Mouse (Mus musculus) MEL (cell line): ENCODE data around the gene Ip6k3. TPM values are rescaled to one million over a fixed set of nuclear protein-coding genes. Genes with fewer than 3 reads are reported as not detected.

Experiments
- DNase-seq: peaks from one replicate; pipeline ENCODE4 v3.0.0; 2011; ENCODE audit warnings: low read depth, low spot score
- H3K27ac ChIP-seq: 2 replicates; pipeline ENCODE4 v1.5.1; 2012; ENCODE audit warnings: low read depth, mild to moderate bottlenecking, control low read depth, low read length, moderate library complexity; ENCODE audit not compliant: control insufficient read depth
- H3K27me3 ChIP-seq, 2 experiments: fragments of 150-350 bp in 1 of 2; sonication (generic) in 1 of 2; 2 replicates each; pipeline ENCODE4 v1.6.1; 2012; ENCODE audit warnings: low read length in 2 of 2, mild to moderate bottlenecking in 2 of 2, improper control_type of control experiment in 1 of 2, moderate library complexity in 1 of 2; ENCODE audit not compliant: insufficient read depth in 2 of 2, control insufficient read depth in 1 of 2
- H3K36me3 ChIP-seq, 2 experiments: 2 replicates each; pipeline ENCODE4 v1.6.1; 2012 to 2014; ENCODE audit warnings: low read length in 2 of 2, improper control_type of control experiment in 1 of 2, inconsistent platforms in 1 of 2, mild to moderate bottlenecking in 1 of 2; ENCODE audit not compliant: insufficient read depth in 2 of 2, control insufficient read depth in 1 of 2
- H3K4me1 ChIP-seq, 2 experiments: fragments of 150-350 bp in 1 of 2; sonication (generic) in 1 of 2; 2 replicates each; pipeline ENCODE4 v1.6.1; 2012; ENCODE audit warnings: low read length in 2 of 2, improper control_type of control experiment in 1 of 2, mild to moderate bottlenecking in 1 of 2; ENCODE audit not compliant: insufficient read depth in 2 of 2, control insufficient read depth in 1 of 2
- H3K4me3 ChIP-seq, 2 experiments: fragments of 150-350 bp in 1 of 2; sonication (generic) in 1 of 2; 2 replicates each; pipeline ENCODE4 v1.5.1; 2012; ENCODE audit warnings: low read depth in 2 of 2, low read length in 2 of 2, mild to moderate bottlenecking in 2 of 2, moderate library complexity in 2 of 2, control low read depth in 1 of 2, improper control_type of control experiment in 1 of 2; ENCODE audit not compliant: control insufficient read depth in 1 of 2, insufficient read depth in 1 of 2
- H3K79me2 ChIP-seq: 2 replicates; pipeline ENCODE4 v1.6.1; 2012; ENCODE audit warnings: mild to moderate bottlenecking, low read length, moderate library complexity; ENCODE audit not compliant: control insufficient read depth, poor library complexity, insufficient read depth
- H3K9ac ChIP-seq: 2 replicates; pipeline ENCODE4 v1.6.1; 2012; ENCODE audit warnings: low read depth, mild to moderate bottlenecking, control low read depth, low read length, moderate library complexity; ENCODE audit not compliant: control insufficient read depth, poor library complexity, severe bottlenecking
- H3K9me3 ChIP-seq: fragments of 150-350 bp; sonication (generic); replicated peaks from 2 replicates; pipeline ENCODE4 v1.6.1; 2012; ENCODE audit warnings: mild to moderate bottlenecking, low read length, improper control_type of control experiment, moderate library complexity; ENCODE audit not compliant: insufficient read depth
- BHLHE40 ChIP-seq: IDR thresholded peaks from 2 replicates; pipeline ENCODE4 v1.6.1; 2012; ENCODE audit warnings: low read depth, mild to moderate bottlenecking, inconsistent platforms, low read length, improper control_type of control experiment, borderline replicate concordance
- E2F4 ChIP-seq: IDR thresholded peaks from 2 replicates; pipeline ENCODE4 v1.6.1; 2011; ENCODE audit warnings: low read depth, low read length, improper control_type of control experiment, borderline replicate concordance
- EP300 ChIP-seq, 2 experiments: IDR thresholded peaks; 2 replicates each; pipeline ENCODE4 v1.6.1; 2011; ENCODE audit warnings: improper control_type of control experiment in 2 of 2, low read length in 2 of 2, low read depth in 1 of 2, mild to moderate bottlenecking in 1 of 2
- GABPA ChIP-seq: IDR thresholded peaks from 2 replicates; pipeline ENCODE4 v1.6.1; 2012; ENCODE audit warnings: low read depth, mild to moderate bottlenecking, inconsistent platforms, low read length, improper control_type of control experiment, moderate library complexity
- JUND ChIP-seq: IDR thresholded peaks from 2 replicates; pipeline ENCODE4 v1.6.1; 2011; ENCODE audit warnings: low read depth, mild to moderate bottlenecking, improper control_type of control experiment, low read length
- MAX ChIP-seq: IDR thresholded peaks from 2 replicates; pipeline ENCODE4 v1.6.1; 2011; ENCODE audit warnings: low read length, improper control_type of control experiment
- NRF1 ChIP-seq: IDR thresholded peaks from 2 replicates; pipeline ENCODE4 v1.6.1; 2014; ENCODE audit warnings: low read depth, mild to moderate bottlenecking, inconsistent platforms, low read length, improper control_type of control experiment, moderate library complexity; ENCODE audit not compliant: poor library complexity, insufficient read depth, severe bottlenecking
- POLR2A ChIP-seq, 2 experiments: IDR thresholded peaks; 2 replicates each; pipeline ENCODE4 v1.6.1; 2011 to 2012; ENCODE audit warnings: low read length in 2 of 2, mild to moderate bottlenecking in 2 of 2, control low read depth in 1 of 2, improper control_type of control experiment in 1 of 2, low read depth in 1 of 2, moderate library complexity in 1 of 2; ENCODE audit not compliant: control insufficient read depth in 1 of 2, insufficient read depth in 1 of 2, poor library complexity in 1 of 2
- POLR2AphosphoS2 ChIP-seq: IDR thresholded peaks from 2 replicates; pipeline ENCODE4 v1.6.1; 2011; ENCODE audit warnings: low read length, improper control_type of control experiment
- POLR2AphosphoS5 ChIP-seq: IDR thresholded peaks from 2 replicates; pipeline ENCODE4 v1.6.1; 2012; ENCODE audit warnings: low read depth, borderline replicate concordance, mild to moderate bottlenecking, inconsistent platforms, low read length, moderate library complexity, mixed read lengths
- RAD21 ChIP-seq: IDR thresholded peaks from 2 replicates; pipeline ENCODE4 v1.6.1; 2011; ENCODE audit warnings: mild to moderate bottlenecking, low read depth, low read length, improper control_type of control experiment
- RCOR1 ChIP-seq: IDR thresholded peaks from 2 replicates; pipeline ENCODE4 v1.6.1; 2012; ENCODE audit warnings: low read depth, mild to moderate bottlenecking, inconsistent platforms, low read length, improper control_type of control experiment
- SMC3 ChIP-seq: IDR thresholded peaks from 2 replicates; pipeline ENCODE4 v1.6.1; 2011; ENCODE audit warnings: low read depth, low read length, improper control_type of control experiment
- TAL1 ChIP-seq: IDR thresholded peaks from 2 replicates; pipeline ENCODE4 v1.6.1; 2012; ENCODE audit warnings: mild to moderate bottlenecking, inconsistent platforms, low read length, moderate library complexity, mixed read lengths
- TBP ChIP-seq: IDR thresholded peaks from 2 replicates; pipeline ENCODE4 v1.8.0; 2011; ENCODE audit warnings: low read depth, low read length, improper control_type of control experiment
- USF2 ChIP-seq, 2 experiments: IDR thresholded peaks; 2 replicates each; pipeline ENCODE4 v1.6.1; 2011 to 2012; ENCODE audit warnings: improper control_type of control experiment in 2 of 2, low read length in 2 of 2, borderline replicate concordance in 1 of 2, inconsistent platforms in 1 of 2, low read depth in 1 of 2, mild to moderate bottlenecking in 1 of 2; ENCODE audit not compliant: insufficient read depth in 1 of 2
- ZKSCAN1 ChIP-seq: IDR thresholded peaks from 2 replicates; pipeline ENCODE4 v1.6.1; 2012; ENCODE audit warnings: low read depth, mild to moderate bottlenecking, inconsistent platforms, low read length, improper control_type of control experiment, moderate library complexity
- ZMIZ1 ChIP-seq: IDR thresholded peaks from 2 replicates; pipeline ENCODE4 v1.6.1; 2012; ENCODE audit warnings: low read depth, mild to moderate bottlenecking, inconsistent platforms, low read length, improper control_type of control experiment, moderate library complexity
- ZNF384 ChIP-seq: IDR thresholded peaks from 2 replicates; pipeline ENCODE4 v1.6.1; 2012; ENCODE audit warnings: low read depth, mild to moderate bottlenecking, inconsistent platforms, low read length, improper control_type of control experiment
- polyA plus RNA-seq, 2 experiments: library from polyadenylated mRNA; stranded (reverse) in 1 of 2; unstranded in 1 of 2; fragments of >175 nt in 1 of 2; fragments of >200 nt in 1 of 2; gene quantifications; 2 replicates each; pipeline versions ENCODE4 v1.2.1 to v1.2.4; 2012; ENCODE audit warnings: low replicate concordance in 2 of 2, low read depth in 1 of 2; ENCODE audit not compliant: insufficient read length in 2 of 2, insufficient read depth in 1 of 2, missing spikeins in 1 of 2
- total RNA-seq: library from RNA; depleted of rRNA; stranded (reverse); fragments of 300-350 nt; gene quantifications from 2 replicates; pipeline ENCODE4 v1.2.3, GENCODE M21; 2012

Ip6k3 gene
- total and polyA plus RNA-seq, 3 experiments = not detected

GRCm38 (mm10) chr17:27131240-27131665 is 36.3 kb downstream of the Ip6k3 start:
- peaks cover 0 to 12% of the 10 kb centered on the region in 2 experiments; a peak in 2 of 4 replicates for H3K4me1 ChIP-seq
- H3K79me2 ChIP-seq = peaks cover 7% of the 10 kb centered on the region
- no peaks in the 10 kb centered on the region for H3K9me3 ChIP-seq
- no peak for TF ChIP-seq MAX
- TF ChIP-seq BHLHE40 = no peak
- no peak for TF ChIP-seq JUND
- TF ChIP-seq USF2 (IDR thresholded peaks at IDR 0.05; ENCODE audit: borderline replicate concordance in 1 of 2, insufficient read depth in 1 of 2, low read depth in 1 of 2, low read length in 2 of 2) = no peak
- TF ChIP-seq POLR2A (IDR thresholded peaks at IDR 0.05; ENCODE audit: control insufficient read depth in 1 of 2, insufficient read depth in 1 of 2, low read depth in 1 of 2, low read length in 2 of 2, poor library complexity in 1 of 2) = no peak
- no peak for TF ChIP-seq TBP
- TF ChIP-seq EP300 (IDR thresholded peaks at IDR 0.05; ENCODE audit: low read depth in 1 of 2, low read length in 2 of 2) = no peak
- TF ChIP-seq ZMIZ1 = no peak
- no peak for TF ChIP-seq NRF1
- H3K36me3 ChIP-seq = peaks cover 0 to 6% of the 10 kb centered on the region in 2 experiments; a peak in 1 of 4 replicates
- H3K27ac ChIP-seq = no peak overlapping the region
- H3K9ac ChIP-seq = no peak overlapping the region
- no peak for DNase-seq
- no peaks in the 10 kb centered on the region for H3K27me3 ChIP-seq
- H3K4me3 ChIP-seq = no peak overlapping the region

GRCm38 (mm10) chr17:27130246-27130645 is 37.3 kb downstream of the Ip6k3 start:
- TF ChIP-seq NRF1 = no peak
- no peak for TF ChIP-seq TAL1
- no peak for TF ChIP-seq JUND
- no peak for TF ChIP-seq E2F4
- TF ChIP-seq SMC3 = no peak
- no peak for TF ChIP-seq POLR2AphosphoS5
- no peak for TF ChIP-seq RAD21
- no peak for TF ChIP-seq ZNF384
- no peak for TF ChIP-seq POLR2AphosphoS2
- no peak for TF ChIP-seq ZKSCAN1
- no peak for TF ChIP-seq GABPA
- no peak for TF ChIP-seq RCOR1
- Histone ChIP-seq H3K27ac (no peak overlapping the region), H3K9ac (no peak overlapping the region), H3K79me2 (peaks cover 7% of the 10 kb centered on the region), H3K27me3 (no peaks in the 10 kb centered on the region), H3K9me3 (no peaks in the 10 kb centered on the region), H3K4me1 (peaks cover 0 to 12% of the 10 kb centered on the region in 2 experiments; a peak in 2 of 4 replicates), H3K36me3 (peaks cover 0 to 6% of the 10 kb centered on the region in 2 experiments; a peak in 1 of 4 replicates), H3K4me3 (no peak overlapping the region)
- no peak for DNase-seq
